Mouse (Mus musculus) lung, postnatal 0 days (tissue): Measurements from ENCODE around the gene Prok2. TPM values are rescaled to one million over a fixed set of nuclear protein-coding genes. Genes with fewer than 3 reads are reported as not detected.

ENCODE experiments used
- ATAC-seq: fragments of 200-750 bp; cut with Nextera tagmentation; 2 replicates; pipeline ENCODE4 v1.8.0; 2017; ENCODE audit warnings: moderate library complexity
- DNase-seq: peaks from one replicate; pipeline ENCODE4 v3.0.0-alpha.2; 2016; ENCODE audit warnings: low spot score
- H3K27ac ChIP-seq: fragments of 300-500 bp; sonication (generic); 2 replicates; pipeline ENCODE4 v1.5.1; 2014; ENCODE audit warnings: antibody characterized with exemption, mild to moderate bottlenecking, low read length, mixed read lengths
- H3K27me3 ChIP-seq: fragments of 300-500 bp; sonication (generic); replicated peaks from 2 replicates; pipeline ENCODE4 v1.6.1; 2014; ENCODE audit warnings: low read length, mixed read lengths; ENCODE audit not compliant: insufficient read depth
- H3K36me3 ChIP-seq: fragments of 300-500 bp; sonication (generic); 2 replicates; pipeline ENCODE4 v1.6.1; 2014; ENCODE audit warnings: low read length, mixed read lengths; ENCODE audit not compliant: insufficient read depth
- H3K4me1 ChIP-seq: fragments of 300-500 bp; sonication (generic); 2 replicates; pipeline ENCODE4 v1.6.1; 2014; ENCODE audit warnings: antibody characterized with exemption, low read depth, low read length, mixed read lengths; ENCODE audit not compliant: insufficient read depth
- H3K4me2 ChIP-seq: fragments of 300-500 bp; sonication (generic); replicated peaks from 2 replicates; pipeline ENCODE4 v1.6.1; 2014; ENCODE audit warnings: low read depth, mild to moderate bottlenecking, low read length, moderate library complexity, mixed read lengths
- H3K4me3 ChIP-seq: fragments of 300-500 bp; sonication (generic); 2 replicates; pipeline ENCODE4 v1.5.1; 2014; ENCODE audit warnings: low read depth, low read length
- H3K9ac ChIP-seq: fragments of 300-500 bp; sonication (generic); replicated peaks from 2 replicates; pipeline ENCODE4 v1.6.1; 2014; ENCODE audit warnings: low read depth, mild to moderate bottlenecking
- H3K9me3 ChIP-seq: fragments of 300-500 bp; sonication (generic); 2 replicates; pipeline ENCODE4 v1.6.1; 2016; ENCODE audit warnings: low read length, mixed read lengths
- CTCF ChIP-seq: IDR thresholded peaks from 2 replicates; pipeline ENCODE4 v1.5.1; 2016; ENCODE audit warnings: antibody characterized with exemption, mild to moderate bottlenecking
- EP300 ChIP-seq: IDR thresholded peaks from 2 replicates; pipeline ENCODE4 v1.6.1; 2016; ENCODE audit warnings: antibody characterized with exemption, mild to moderate bottlenecking, control low read depth
- WGBS: fragments of 180-500 bp; shearing (Covaris S2); extraction: QIAGEN DNeasy Blood & Tissue Kit; methylation state at CpG from one replicate; pipeline ENCODE4 v1.1.7; 2014; 5-methylcytosine and 5-hydroxymethylcytosine counted together
- polyA plus RNA-seq: library from polyadenylated mRNA; unstranded; fragments of >200 nt; fragmentation: Nextera tagmentation; extraction: Ambion mirVana; gene quantifications from 2 replicates; pipeline ENCODE4 v1.2.1, GENCODE M21; 2015

Prok2 gene
- polyA plus RNA-seq, 1 experiment from 2014 or later: 0.42 TPM

GRCm38 (mm10) chr6:99670481-99671119 lies 55.6 kb downstream of the Prok2 start:
- Histone ChIP-seq H3K27ac (no peak overlapping the region), H3K4me2 (no peak overlapping the region), H3K4me1 (peaks cover 5% of the 10 kb centered on the region; the same call in 1 of the 2 replicates), H3K9me3 (no peaks in the 10 kb centered on the region), H3K36me3 (no peaks in the 10 kb centered on the region), H3K27me3 (no peaks in the 10 kb centered on the region), H3K9ac (no peak overlapping the region), H3K4me3 (no peak overlapping the region)
- WGBS: 76% methylated on average over 7 of the region's 7 CpGs
- peak; percentile 86 for DNase-seq
- peak; percentile 47 for TF ChIP-seq EP300
- peak; percentile 85 for TF ChIP-seq CTCF
- ATAC-seq: peak; percentile 25

GRCm38 (mm10) chr6:99669481-99670325 lies 56.5 kb downstream of the Prok2 start:
- no peaks in the 10 kb centered on the region for H3K36me3 ChIP-seq

GRCm38 (mm10) chr6:99667290-99667689 lies 58.9 kb downstream of the Prok2 start:
- H3K4me3 ChIP-seq: peak overlapping the region; percentile 84
- H3K4me2 ChIP-seq: peak overlapping the region; percentile 94
- no peaks in the 10 kb centered on the region for H3K9me3 ChIP-seq
- TF ChIP-seq CTCF (peak; percentile 31), EP300 (no peak)
- no peak for DNase-seq
- peak overlapping the region; percentile 81; the same call in 1 of the 2 replicates for H3K27ac ChIP-seq
- no peaks in the 10 kb centered on the region for H3K27me3 ChIP-seq
- peaks cover 5% of the 10 kb centered on the region; the same call in 1 of the 2 replicates for H3K4me1 ChIP-seq
- WGBS: 32% methylated on average over 8 of the region's 8 CpGs
- no peak for ATAC-seq
- peak overlapping the region; percentile 76; the same call in 1 of the 2 replicates for H3K9ac ChIP-seq
- H3K36me3 ChIP-seq: no peaks in the 10 kb centered on the region

More at GRCm38 (mm10) chr6:99669481-99670325, 56.5 kb downstream of the Prok2 start:
- H3K4me2 ChIP-seq: no peak overlapping the region
- no peak for DNase-seq
- peaks cover 5% of the 10 kb centered on the region; the same call in 1 of the 2 replicates for H3K4me1 ChIP-seq
- no peaks in the 10 kb centered on the region for H3K27me3 ChIP-seq
- no peaks in the 10 kb centered on the region for H3K9me3 ChIP-seq
- ATAC-seq: no peak
- TF ChIP-seq CTCF (no peak), EP300 (no peak)
- H3K9ac ChIP-seq: no peak overlapping the region
- H3K27ac ChIP-seq: no peak overlapping the region
- no peak overlapping the region for H3K4me3 ChIP-seq
- 51% methylated on average over 5 of the region's 5 CpGs for WGBS

GRCm38 (mm10) chr6:99666318-99667171 lies 59.6 kb downstream of the Prok2 start, which contains the start of the genes Eif4e3 and Gm20696:
Gene Eif4e3 (minus strand): TSS chr6:99666771.
Gene Gm20696 (minus strand): TSS chr6:99666797.
- Histone ChIP-seq H3K9me3 (no peaks in the 10 kb centered on the region), H3K9ac (peak within 1 kb of the TSS; percentile 76), H3K4me2 (peak within 1 kb of the TSS; percentile 94), H3K4me1 (peaks cover 5% of the 10 kb centered on the region; the same call in 1 of the 2 replicates), H3K27ac (peak within 1 kb of the TSS; percentile 81), H3K27me3 (no peaks in the 10 kb centered on the region), H3K4me3 (peak within 1 kb of the TSS; percentile 84), H3K36me3 (no peaks in the 10 kb centered on the region)
- under 1% methylated on average over 43 of the region's 75 CpGs for WGBS
- TF ChIP-seq EP300: no peak
- peak; percentile 66 for DNase-seq
- peak; percentile 91 for ATAC-seq

- no peaks in the 10 kb centered on the region for H3K27me3 ChIP-seq
- ATAC-seq (no peak), DNase-seq (no peak)
- peaks cover 5% of the 10 kb centered on the region; the same call in 1 of the 2 replicates for H3K4me1 ChIP-seq
- H3K4me2 ChIP-seq: peak overlapping the region; percentile 94
- peak overlapping the region; percentile 81 for H3K27ac ChIP-seq
- WGBS: 15% methylated on average over 16 of the region's 16 CpGs
- peak overlapping the region; percentile 84 for H3K4me3 ChIP-seq
- peak overlapping the region; percentile 76 for H3K9ac ChIP-seq
- TF ChIP-seq CTCF (no peak), EP300 (no peak)
- H3K36me3 ChIP-seq: no peaks in the 10 kb centered on the region
- H3K9me3 ChIP-seq: no peaks in the 10 kb centered on the region
Measured at GRCm38 (mm10) chr6:99665457-99666317, 60.5 kb downstream of the Prok2 start.
